Mouse (Mus musculus): ENCODE data around the gene Adat2.

Adat2 gene

GRCm38 (mm10) chr10:13552646-13553497 is at the start of gene Adat2, which contains the start of gene Pex3:
Gene Adat2, plus strand, starts transcription at chr10:13552894.
Gene Pex3, minus strand, starts transcription at chr10:13553142.
- in situ Hi-C loops (cut with MboI, MseI): loop anchor here (10.0 to 25.0 kb wide), 3 partner anchors 312 to 1134 kb away; partner anchors contain the start of gene Aig1 (in 1 of the 2)

- in situ Hi-C loops (cut with MboI, MseI): no loop called here
These were observed 30.8 kb upstream of the Adat2 start for GRCm38 (mm10) chr10:13521857-13522256.

- in situ Hi-C loops (cut with MboI, MseI): no loop called here
These were observed 24.5 kb upstream of the Adat2 start for GRCm38 (mm10) chr10:13528155-13528554.

GRCm38 (mm10) chr10:13534751-13535150 is 17.9 kb upstream of the Adat2 start:
- in situ Hi-C loops (cut with MboI, MseI): no loop called here

- in situ Hi-C loops (cut with MboI, MseI): no loop called here
These were observed 16.0 kb upstream of the Adat2 start for GRCm38 (mm10) chr10:13536706-13537105.

GRCm38 (mm10) chr10:13539769-13540333 is 12.8 kb upstream of the Adat2 start:
- in situ Hi-C loops (cut with MboI, MseI): no loop called here

GRCm38 (mm10) chr10:13541721-13542120 is 11.0 kb upstream of the Adat2 start:
- in situ Hi-C loops (cut with MboI, MseI): no loop called here

GRCm38 (mm10) chr10:13553498-13553985 is 848 bp downstream of the Adat2 start:
- in situ Hi-C loops (cut with MboI, MseI): loop anchor here (10.0 to 25.0 kb wide), 3 partner anchors 311 to 1134 kb away; partner anchors contain the start of gene Aig1 (in 1 of the 2)

- in situ Hi-C loops (cut with MboI, MseI): loop anchor here (10.0 to 25.0 kb wide), 3 partner anchors 310 to 1133 kb away; partner anchors contain the start of gene Aig1 (in 1 of the 2)
These were observed 1.6 kb downstream of the Adat2 start for GRCm38 (mm10) chr10:13554316-13554715.

GRCm38 (mm10) chr10:13560014-13560674 is 7.5 kb downstream of the Adat2 start:
- in situ Hi-C loops (cut with MboI, MseI): loop anchor here (5.0 to 25.0 kb wide), 3 partner anchors 752 to 1127 kb away; no protein-coding TSS in a partner anchor

GRCm38 (mm10) chr10:13564364-13565079 is 11.8 kb downstream of the Adat2 start:
- in situ Hi-C loops (cut with MboI, MseI): loop anchor here (5.0 to 25.0 kb wide), 4 partner anchors 628 to 1123 kb away; no protein-coding TSS in a partner anchor

GRCm38 (mm10) chr10:13565080-13565448 is 12.4 kb downstream of the Adat2 start:
- in situ Hi-C loops (cut with MboI, MseI): loop anchor here (5.0 to 25.0 kb wide), 3 partner anchors 627 to 1122 kb away; no protein-coding TSS in a partner anchor

GRCm38 (mm10) chr10:13566393-13566792 is 13.7 kb downstream of the Adat2 start:
- in situ Hi-C loops (cut with MboI, MseI): loop anchor here (5.0 to 25.0 kb wide), 3 partner anchors 626 to 1121 kb away; no protein-coding TSS in a partner anchor

- in situ Hi-C loops (cut with MboI, MseI): loop anchor here (5.0 to 25.0 kb wide), 6 partner anchors 382 to 1117 kb away; no protein-coding TSS in a partner anchor
These were observed 17.1 kb downstream of the Adat2 start for GRCm38 (mm10) chr10:13569818-13570217.

GRCm38 (mm10) chr10:13570697-13571538 is 18.2 kb downstream of the Adat2 start:
- in situ Hi-C loops (cut with MboI, MseI): loop anchor here (5.0 to 25.0 kb wide), 5 partner anchors 381 to 1116 kb away; no protein-coding TSS in a partner anchor

- in situ Hi-C loops (cut with MboI, MseI): loop anchor here (5.0 to 25.0 kb wide), 5 partner anchors 380 to 1115 kb away; no protein-coding TSS in a partner anchor
These were observed 19.3 kb downstream of the Adat2 start for GRCm38 (mm10) chr10:13572003-13572402.

GRCm38 (mm10) chr10:13572410-13572809 is 19.7 kb downstream of the Adat2 start:
- in situ Hi-C loops (cut with MboI, MseI): loop anchor here (5.0 to 25.0 kb wide), 5 partner anchors 380 to 1115 kb away; no protein-coding TSS in a partner anchor

GRCm38 (mm10) chr10:13577123-13577522 is 24.4 kb downstream of the Adat2 start:
- in situ Hi-C loops (cut with MboI, MseI): loop anchor here in 1 of 2 experiments (10.0 kb wide), 1 partner anchor 818 kb away; no protein-coding TSS in a partner anchor

GRCm38 (mm10) chr10:13587914-13588313 is 35.2 kb downstream of the Adat2 start:
- in situ Hi-C loops (cut with MboI, MseI): loop anchor here in 1 of 2 experiments (5.0 kb wide), 1 partner anchor 84 kb away; no protein-coding TSS in a partner anchor
